Mouse (Mus musculus) neural tube, embryonic 14.5 days (tissue): ENCODE measurements around the gene Dmbx1. TPM values are rescaled to one million over a fixed set of nuclear protein-coding genes. Genes with fewer than 3 reads are reported as not detected.

Experiments used
- ATAC-seq: fragments of 200-750 bp; cut with Nextera tagmentation; 2 replicates; pipeline ENCODE4 v1.8.0; 2017; ENCODE audit warnings: low read depth, mild to moderate bottlenecking, moderate TSS enrichment, moderate library complexity
- H3K27ac ChIP-seq: fragments of 300-500 bp; sonication (generic); 2 replicates; pipeline ENCODE4 v1.5.1; 2014; ENCODE audit warnings: low read depth, mild to moderate bottlenecking, control low read depth, low read length, moderate library complexity, mixed read lengths
- H3K27me3 ChIP-seq: fragments of 300-500 bp; sonication (generic); 2 replicates; pipeline ENCODE4 v1.6.1; 2014; ENCODE audit warnings: low read length; ENCODE audit not compliant: control insufficient read depth, insufficient read depth
- H3K36me3 ChIP-seq: fragments of 300-500 bp; sonication (generic); 2 replicates; pipeline ENCODE4 v1.6.1; 2014; ENCODE audit warnings: low read length, mixed read lengths; ENCODE audit not compliant: control insufficient read depth, insufficient read depth
- H3K4me1 ChIP-seq: fragments of 300-500 bp; sonication (generic); 2 replicates; pipeline ENCODE4 v1.6.1; 2014; ENCODE audit warnings: low read length; ENCODE audit not compliant: control insufficient read depth, insufficient read depth
- H3K4me2 ChIP-seq: fragments of 300-500 bp; sonication (generic); 2 replicates; pipeline ENCODE4 v1.6.1; 2014; ENCODE audit warnings: mild to moderate bottlenecking, low read depth, low read length, control low read depth
- H3K4me3 ChIP-seq: fragments of 300-500 bp; sonication (generic); 2 replicates; pipeline ENCODE4 v1.5.1; 2014; ENCODE audit warnings: low read depth, low read length, control low read depth, mixed read lengths
- H3K9ac ChIP-seq: fragments of 300-500 bp; sonication (generic); replicated peaks from 2 replicates; pipeline ENCODE4 v1.6.1; 2014; ENCODE audit warnings: low read depth, mild to moderate bottlenecking, control low read depth, low read length, mixed read lengths
- H3K9me3 ChIP-seq: fragments of 300-500 bp; sonication (generic); 2 replicates; pipeline ENCODE4 v1.6.1; 2016; ENCODE audit warnings: low read length; ENCODE audit not compliant: control insufficient read depth
- WGBS: fragments of 180-500 bp; shearing (Covaris S2); extraction: QIAGEN DNeasy Blood & Tissue Kit; methylation state at CpG from one replicate; pipeline ENCODE4 v1.1.7; 2014; 5-methylcytosine and 5-hydroxymethylcytosine counted together
- polyA plus RNA-seq: library from polyadenylated mRNA; unstranded; fragments of >200 nt; fragmentation: Nextera tagmentation; extraction: Ambion mirVana; gene quantifications from 2 replicates; pipeline ENCODE4 v1.2.1, GENCODE M21; 2014

Gene Dmbx1
- polyA plus RNA-seq, 1 experiment from 2014 or later: 0.62 TPM

DNA sequence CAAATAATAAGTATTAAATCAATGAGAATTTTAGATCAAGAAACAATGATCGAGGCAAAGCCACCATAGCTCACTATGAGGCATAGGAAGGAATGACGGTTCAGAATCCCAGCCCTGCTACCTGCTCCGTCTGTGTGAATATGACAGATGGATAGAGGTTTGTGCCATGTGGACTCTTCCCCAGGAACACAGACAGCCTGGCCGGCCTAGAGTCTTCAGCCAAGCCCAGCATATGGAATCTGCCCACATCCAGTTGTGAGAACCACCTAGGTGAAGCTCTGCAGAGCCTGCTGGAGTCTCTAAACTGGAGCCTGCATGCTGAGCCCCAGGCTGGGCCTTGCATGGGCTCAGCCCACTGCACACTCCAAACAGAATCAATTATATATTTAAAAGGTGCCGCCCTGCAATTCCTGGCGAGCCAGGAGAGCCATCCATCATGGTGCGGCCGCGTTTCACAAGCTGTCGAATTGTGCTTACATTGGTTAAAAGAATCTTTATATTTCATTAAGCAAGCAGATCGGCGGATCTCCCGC lies 8.1 kb downstream of the Dmbx1 start:
- H3K4me2 ChIP-seq: no peak overlapping the region
- H3K9ac ChIP-seq: no peak overlapping the region
- H3K36me3 ChIP-seq: no peaks in the 10 kb centered on the region
- H3K4me1 ChIP-seq: no peaks in the 10 kb centered on the region
- peaks cover 75% of the 10 kb centered on the region for H3K27me3 ChIP-seq
- H3K9me3 ChIP-seq: no peaks in the 10 kb centered on the region
- no peak for ATAC-seq
- H3K4me3 ChIP-seq: no peak overlapping the region
- H3K27ac ChIP-seq: no peak overlapping the region
- 27% methylated on average over 13 of the region's 13 CpGs for WGBS

DNA sequence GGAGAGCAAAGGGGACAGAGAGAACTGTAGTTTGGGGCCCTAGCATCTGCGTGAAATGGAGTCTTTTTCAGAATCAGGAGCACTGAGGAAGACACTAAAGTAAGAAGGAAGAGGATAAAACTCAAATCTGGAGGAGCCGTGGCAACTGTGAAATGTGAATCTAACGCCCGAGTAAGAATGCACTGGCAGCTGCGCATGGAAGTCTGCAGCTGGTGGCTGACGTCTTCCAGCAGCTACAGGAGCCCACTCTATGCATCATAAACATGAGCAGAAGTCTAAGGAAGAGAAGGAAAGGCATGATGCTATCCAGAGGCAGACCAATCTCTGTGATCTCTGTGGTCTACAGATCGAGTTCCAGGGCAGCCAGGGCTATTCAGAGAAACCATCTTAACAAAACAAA lies 12.1 kb downstream of the Dmbx1 start:
- no peaks in the 10 kb centered on the region for H3K9me3 ChIP-seq
- peaks cover 49% of the 10 kb centered on the region for H3K27me3 ChIP-seq

DNA sequence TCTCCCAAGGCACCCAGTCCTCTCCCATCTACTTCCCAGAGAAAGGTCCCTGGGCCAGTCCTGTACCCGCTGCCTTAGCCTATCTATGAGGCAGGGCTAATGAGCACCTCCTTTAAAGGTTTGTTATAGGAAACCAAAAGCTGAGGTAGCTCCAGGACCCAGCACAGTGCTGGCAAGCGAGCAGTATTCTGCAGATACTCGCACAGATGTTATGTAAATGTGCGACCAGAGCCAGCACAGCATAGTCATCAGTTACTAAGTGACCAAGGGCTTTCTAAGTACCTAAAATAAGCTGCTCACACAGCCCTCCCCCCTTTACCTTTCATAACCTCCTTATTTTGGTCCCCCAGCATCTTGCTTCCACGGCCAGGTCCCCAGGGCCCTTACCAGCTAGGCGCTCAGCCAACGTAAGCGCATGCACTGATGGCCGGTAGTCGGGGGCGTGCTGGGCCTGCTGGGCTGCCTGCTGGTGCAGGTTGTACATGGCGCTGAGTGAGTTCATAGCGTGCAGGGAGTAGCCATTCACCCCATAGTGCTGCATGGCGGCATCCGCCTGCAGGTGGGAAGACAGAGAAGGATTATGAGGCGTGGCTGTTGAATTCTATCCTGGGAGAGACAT lies 16.4 kb downstream of the Dmbx1 start:
- Histone ChIP-seq H3K36me3 (no peaks in the 10 kb centered on the region), H3K4me3 (no peak overlapping the region), H3K4me1 (0 out of 2 replicates have a peak, but pooled peaks cover 2% of the 10 kb centered on the region), H3K4me2 (no peak overlapping the region), H3K27ac (no peak overlapping the region), H3K9me3 (no peaks in the 10 kb centered on the region), H3K9ac (no peak overlapping the region), H3K27me3 (peaks cover 18% of the 10 kb centered on the region)
- WGBS: 67% methylated on average over 16 of the region's 16 CpGs
- no peak for ATAC-seq

More for the DNA sequence above, 12.1 kb downstream of the Dmbx1 start:
- H3K4me3 ChIP-seq: no peak overlapping the region
- H3K4me2 ChIP-seq: no peak overlapping the region
- H3K4me1 ChIP-seq: 0 out of 2 replicates have a peak, but pooled peaks cover 2% of the 10 kb centered on the region
- 58% methylated on average over 7 of the region's 7 CpGs for WGBS
- no peak overlapping the region for H3K27ac ChIP-seq
- no peak overlapping the region for H3K9ac ChIP-seq
- ATAC-seq: no peak
- no peaks in the 10 kb centered on the region for H3K36me3 ChIP-seq

DNA sequence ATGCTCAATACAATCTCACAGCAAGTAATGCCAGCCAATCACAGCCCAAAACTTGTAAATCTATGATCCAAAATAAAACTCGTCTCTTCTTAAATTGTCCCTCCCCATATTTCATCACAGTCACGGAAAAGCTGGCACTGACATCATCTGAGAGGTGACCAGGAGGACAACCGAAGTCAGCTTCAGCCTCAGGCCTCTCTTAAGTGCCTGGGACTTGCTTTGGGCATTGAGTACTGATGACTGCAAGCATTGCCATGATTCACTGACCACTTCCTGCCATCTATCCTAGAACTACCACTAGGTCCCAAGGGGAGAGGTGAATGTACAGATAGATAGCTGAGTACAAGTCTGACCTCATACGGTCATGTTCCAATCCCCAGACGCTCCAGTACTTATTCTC lies 17.0 kb downstream of the Dmbx1 start:
- Histone ChIP-seq H3K4me1 (0 out of 2 replicates have a peak, but pooled peaks cover 5% of the 10 kb centered on the region), H3K27ac (no peak overlapping the region), H3K36me3 (no peaks in the 10 kb centered on the region), H3K27me3 (peaks cover 15% of the 10 kb centered on the region), H3K4me3 (no peak overlapping the region), H3K9ac (no peak overlapping the region), H3K9me3 (no peaks in the 10 kb centered on the region), H3K4me2 (no peak overlapping the region)
- no peak for ATAC-seq
- WGBS: 95% methylated on average over 5 of the region's 5 CpGs

DNA sequence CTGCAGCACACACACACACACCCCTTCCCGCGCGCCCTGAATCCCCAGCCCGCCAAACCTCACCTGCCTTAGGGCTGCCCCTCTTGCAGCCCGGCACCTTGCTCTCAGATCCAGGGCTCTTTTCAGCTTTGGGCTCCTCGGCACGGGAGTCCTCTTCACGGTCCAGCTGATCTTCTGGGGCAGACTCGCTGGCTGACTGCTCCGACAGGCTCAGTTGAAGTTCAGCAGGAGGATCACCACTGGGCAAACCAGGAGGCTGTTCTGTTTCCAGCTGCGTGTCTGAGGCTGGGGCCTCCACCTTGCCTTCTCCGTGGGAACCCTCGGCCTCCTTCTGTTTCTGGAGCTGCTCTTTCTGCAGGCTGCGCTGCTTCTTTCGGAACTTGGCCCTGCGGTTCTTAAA lies 19.8 kb downstream of the Dmbx1 start:
- Histone ChIP-seq H3K36me3 (no peaks in the 10 kb centered on the region), H3K9ac (no peak overlapping the region), H3K4me1 (0 out of 2 replicates have a peak, but pooled peaks cover 5% of the 10 kb centered on the region), H3K27ac (no peak overlapping the region), H3K9me3 (no peaks in the 10 kb centered on the region), H3K27me3 (peaks cover 15% of the 10 kb centered on the region), H3K4me3 (no peak overlapping the region), H3K4me2 (no peak overlapping the region)
- 84% methylated on average over 16 of the region's 16 CpGs for WGBS
- no peak for ATAC-seq

DNA sequence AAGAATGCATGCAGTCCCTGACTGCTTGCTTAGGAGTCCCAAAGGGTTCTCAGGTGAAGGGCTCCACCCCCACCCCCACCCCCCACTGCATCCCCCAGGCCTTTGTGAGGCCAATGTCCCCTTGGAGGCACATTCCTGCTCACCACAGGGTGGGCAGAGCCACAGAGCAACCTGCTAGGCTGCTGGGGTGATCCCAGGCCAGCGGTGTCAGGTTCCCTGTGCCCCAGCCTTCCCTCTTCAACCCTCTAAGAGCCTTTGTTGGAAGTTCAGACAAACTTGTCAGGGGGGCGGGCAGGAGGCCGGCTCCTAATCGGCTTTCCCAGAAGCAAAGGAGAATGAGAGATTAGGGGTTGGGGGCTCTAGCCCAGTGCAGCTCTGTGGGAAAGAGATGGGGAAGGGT lies 28.1 kb downstream of the Dmbx1 start:
- whole genome bisulfite sequencing: 6% methylated on average over 4 of the region's 4 CpGs
- Histone ChIP-seq H3K36me3 (no peaks in the 10 kb centered on the region), H3K9me3 (no peaks in the 10 kb centered on the region), H3K4me3 (no peak overlapping the region), H3K27ac (no peak overlapping the region), H3K4me2 (no peak overlapping the region), H3K27me3 (peaks cover 22% of the 10 kb centered on the region), H3K9ac (no peak overlapping the region), H3K4me1 (no peaks in the 10 kb centered on the region)
- ATAC-seq: no peak

DNA sequence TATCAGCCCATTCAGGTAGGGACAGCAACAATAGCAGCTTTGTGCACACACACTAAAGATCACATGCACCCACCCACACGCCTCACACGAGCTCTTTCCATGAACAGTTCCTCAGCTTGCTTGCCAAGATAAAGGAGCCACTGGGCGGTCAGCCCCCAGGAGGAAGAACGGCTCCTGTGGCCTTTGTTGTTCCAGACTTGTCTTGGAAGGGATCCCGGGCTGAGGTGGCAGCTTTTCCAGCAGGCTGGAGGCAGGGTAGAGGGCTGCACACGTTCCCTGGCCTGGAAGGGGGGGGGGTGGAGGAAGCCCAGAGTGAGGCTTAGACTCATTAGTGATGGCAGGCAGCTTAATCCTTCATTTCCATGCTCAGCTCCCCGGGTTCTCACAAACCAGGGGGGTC lies 31.1 kb downstream of the Dmbx1 start:
- H3K27me3 ChIP-seq: peaks cover 37% of the 10 kb centered on the region
- 19% methylated on average over 7 of the region's 7 CpGs for WGBS
- no peak overlapping the region for H3K4me3 ChIP-seq
- no peak for ATAC-seq
- no peak overlapping the region for H3K9ac ChIP-seq
- no peak overlapping the region for H3K4me2 ChIP-seq
- H3K4me1 ChIP-seq: peaks cover 14% of the 10 kb centered on the region; the same call in 1 of the 2 replicates
- H3K27ac ChIP-seq: no peak overlapping the region
- no peaks in the 10 kb centered on the region for H3K9me3 ChIP-seq
- H3K36me3 ChIP-seq: no peaks in the 10 kb centered on the region

DNA sequence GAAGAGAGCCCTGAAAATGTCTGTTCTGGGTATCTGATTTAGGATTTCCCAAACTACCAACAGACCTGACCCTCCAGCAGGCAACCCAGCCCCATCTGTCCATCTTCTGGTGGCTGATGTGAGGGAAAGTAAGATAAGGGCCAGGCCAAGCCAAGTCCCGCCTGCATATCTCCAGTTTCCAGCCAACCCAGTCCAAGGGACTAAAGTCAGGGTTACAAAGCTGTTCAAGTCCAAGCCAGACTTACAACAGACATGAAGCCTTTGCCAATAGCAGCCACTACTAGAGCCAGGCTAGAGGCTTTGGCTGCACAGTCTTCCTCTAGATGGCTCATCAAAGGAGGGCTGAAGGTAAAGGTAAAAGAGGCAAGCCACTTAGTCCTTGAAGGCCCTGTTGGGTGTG lies 31.7 kb downstream of the Dmbx1 start:
- H3K9ac ChIP-seq: no peak overlapping the region
- no peak for ATAC-seq
- H3K4me3 ChIP-seq: no peak overlapping the region
- peaks cover 38% of the 10 kb centered on the region for H3K27me3 ChIP-seq
- no peaks in the 10 kb centered on the region for H3K36me3 ChIP-seq
- H3K4me1 ChIP-seq: peaks cover 14% of the 10 kb centered on the region; the same call in 1 of the 2 replicates
- no peak overlapping the region for H3K27ac ChIP-seq
- WGBS: 85% methylated on average over 1 of the region's 1 CpGs
- H3K4me2 ChIP-seq: no peak overlapping the region
- H3K9me3 ChIP-seq: no peaks in the 10 kb centered on the region

DNA sequence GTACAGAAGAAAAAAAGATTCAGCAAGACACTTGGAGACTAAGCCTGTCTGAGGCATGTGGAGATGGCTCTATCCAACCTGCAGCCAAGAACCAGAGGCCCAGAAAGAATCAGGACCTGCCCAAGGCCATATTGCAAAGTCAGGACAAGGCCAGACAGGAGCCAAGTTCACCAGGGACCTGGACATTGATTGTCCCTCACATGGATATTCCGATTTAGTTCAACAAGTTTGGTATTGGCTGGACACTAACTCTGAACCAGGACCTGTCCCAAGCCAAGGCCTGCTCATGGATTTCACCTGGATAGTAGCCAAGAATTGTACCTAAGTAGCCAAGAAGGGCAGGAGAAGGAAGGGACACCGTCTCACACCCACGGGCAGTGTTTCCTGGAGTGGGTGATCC lies 32.9 kb downstream of the Dmbx1 start:
- Histone ChIP-seq H3K4me2 (no peak overlapping the region), H3K36me3 (no peaks in the 10 kb centered on the region), H3K9me3 (no peaks in the 10 kb centered on the region), H3K4me1 (peaks cover 14% of the 10 kb centered on the region; the same call in 1 of the 2 replicates), H3K9ac (no peak overlapping the region), H3K4me3 (no peak overlapping the region), H3K27me3 (peaks cover 43% of the 10 kb centered on the region), H3K27ac (no peak overlapping the region)
- WGBS: 85% methylated on average over 3 of the region's 3 CpGs
- ATAC-seq: no peak
